Mouse (Mus musculus): ENCODE results near the gene Zfp414.

Gene Zfp414

DNA sequence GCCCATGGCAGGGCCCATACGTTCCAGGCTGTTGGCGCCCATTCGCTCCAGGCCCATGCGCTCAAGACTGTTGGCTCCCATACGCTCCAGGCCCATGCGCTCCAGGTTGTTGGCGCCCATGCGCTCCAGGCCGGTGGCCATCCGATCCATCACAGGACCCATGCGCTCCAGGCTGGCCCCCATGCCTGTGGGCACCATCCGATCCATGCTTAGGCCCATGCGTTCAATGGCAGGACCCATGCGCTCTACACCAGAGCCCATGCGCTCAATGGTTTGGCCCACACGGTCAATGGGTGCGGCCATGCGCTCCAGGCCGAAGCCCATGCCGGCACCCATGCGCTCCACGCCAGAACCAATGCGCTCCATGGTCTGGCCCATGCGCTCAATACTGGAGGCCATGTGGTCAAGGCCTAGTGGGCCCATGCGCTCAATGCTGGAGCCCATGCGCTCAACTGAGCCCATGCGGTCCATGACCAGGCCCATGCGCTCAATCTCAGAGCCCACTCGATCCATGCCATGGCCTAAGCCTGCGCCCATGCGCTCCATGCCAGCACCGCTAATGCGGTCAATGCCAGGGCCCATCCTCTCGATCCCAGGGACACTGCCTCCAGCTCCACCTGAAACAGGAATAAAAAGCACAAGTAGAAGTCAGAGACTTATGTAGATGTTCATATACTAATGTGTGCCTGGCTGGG lies 21.0 kb downstream of the Zfp414 start:
- no peak for DNase-seq (ENCODE audit: extremely low read depth, low read depth)

DNA sequence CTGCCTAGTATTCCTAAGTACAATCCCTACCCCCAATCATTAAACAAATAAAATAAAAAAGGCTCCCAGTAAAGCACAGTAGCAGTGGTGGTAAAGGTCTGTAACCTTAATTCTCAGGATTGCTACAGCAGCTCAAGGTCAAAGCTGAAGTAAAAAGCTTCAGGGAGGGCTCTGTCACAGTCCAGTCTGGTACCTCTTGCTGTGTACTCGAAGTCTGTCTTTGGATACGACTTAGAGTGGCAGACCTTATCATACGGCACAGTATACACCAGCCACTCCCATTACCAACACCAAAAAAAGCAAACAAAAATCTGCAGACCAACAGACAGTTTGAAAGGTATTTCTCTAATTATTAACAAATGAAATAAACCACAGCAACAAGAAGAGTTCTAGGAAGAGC lies 37.9 kb downstream of the Zfp414 start:
- no peak for DNase-seq (ENCODE audit: extremely low read depth, low read depth)

DNA sequence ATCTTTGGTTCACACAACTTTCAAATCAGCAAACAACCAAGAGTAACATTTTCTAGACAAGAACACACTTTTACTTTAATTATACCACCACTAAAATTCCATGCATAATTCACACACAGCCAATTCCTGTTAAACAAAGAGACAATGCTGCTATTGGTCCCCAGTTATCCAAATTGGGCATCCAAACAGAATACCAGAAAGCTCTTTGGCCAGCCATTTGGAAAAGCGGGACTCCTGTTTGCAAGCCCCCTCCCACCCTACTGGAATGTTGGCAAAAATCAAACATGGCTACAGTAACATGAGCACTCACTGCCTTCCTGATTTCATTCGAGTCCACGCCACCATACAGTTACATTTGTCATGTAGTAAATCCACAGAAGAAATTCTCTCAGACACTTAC lies 40.8 kb downstream of the Zfp414 start:
- DNase-seq (ENCODE audit: extremely low read depth, low read depth) = no peak

DNA sequence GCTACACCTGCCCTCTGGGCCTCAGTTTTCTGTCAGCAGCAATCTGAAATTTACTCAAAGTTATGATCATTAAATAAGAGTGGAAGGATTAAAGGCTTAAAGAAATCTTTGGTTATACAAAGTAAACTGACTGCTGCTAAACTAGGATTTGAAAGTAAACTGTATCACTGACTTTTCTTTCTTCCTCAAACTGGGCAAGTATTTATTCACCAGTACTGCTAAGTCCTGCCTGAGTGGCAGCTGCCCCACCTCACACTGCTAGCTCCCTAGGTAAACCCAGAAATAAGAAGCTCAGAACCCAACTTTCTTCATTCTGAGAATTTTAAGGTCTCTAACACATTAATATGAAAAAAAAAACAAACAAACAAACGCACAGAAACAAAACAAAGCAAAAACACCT lies 44.9 kb downstream of the Zfp414 start:
- no peak for DNase-seq (ENCODE audit: extremely low read depth, low read depth)

DNA sequence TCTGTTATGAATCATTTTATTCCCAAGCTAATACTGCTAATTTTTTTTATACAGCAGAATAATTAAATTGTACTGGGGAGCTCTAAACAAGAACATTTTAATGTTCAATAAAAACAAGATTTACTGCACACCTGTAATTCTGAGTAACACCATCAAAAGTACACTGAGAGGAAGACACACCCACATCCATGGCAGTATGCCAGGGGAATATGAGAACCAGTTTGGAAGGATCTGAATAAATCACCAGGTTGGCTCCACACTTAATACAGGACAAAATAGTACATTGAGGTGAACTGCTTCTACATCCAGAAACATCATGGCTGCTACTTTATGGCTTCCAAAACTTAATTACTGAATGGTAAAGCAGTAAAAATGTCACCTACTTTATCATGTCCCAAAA lies 46.6 kb downstream of the Zfp414 start:
- DNase-seq (ENCODE audit: extremely low read depth, low read depth) = no peak

DNA sequence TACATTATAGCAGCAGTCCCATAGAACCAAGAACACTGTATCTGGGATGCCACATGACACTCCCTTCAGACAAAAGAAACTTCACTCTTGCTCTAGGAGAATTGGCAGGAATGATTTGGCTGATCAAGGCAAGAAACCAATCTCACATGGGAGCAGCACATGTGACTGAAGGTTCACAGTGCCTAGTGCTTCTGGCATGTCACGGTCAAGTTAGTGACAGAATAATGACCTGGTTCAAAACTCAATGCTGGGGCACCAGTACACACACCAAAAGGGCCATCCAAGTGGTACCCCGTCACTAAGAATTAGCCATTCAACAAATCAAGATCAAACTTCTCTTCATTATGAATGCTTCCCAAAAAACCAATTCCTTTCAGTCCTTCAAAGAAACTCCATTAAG lies 47.2 kb downstream of the Zfp414 start:
- DNase-seq (ENCODE audit: extremely low read depth, low read depth) = no peak

DNA sequence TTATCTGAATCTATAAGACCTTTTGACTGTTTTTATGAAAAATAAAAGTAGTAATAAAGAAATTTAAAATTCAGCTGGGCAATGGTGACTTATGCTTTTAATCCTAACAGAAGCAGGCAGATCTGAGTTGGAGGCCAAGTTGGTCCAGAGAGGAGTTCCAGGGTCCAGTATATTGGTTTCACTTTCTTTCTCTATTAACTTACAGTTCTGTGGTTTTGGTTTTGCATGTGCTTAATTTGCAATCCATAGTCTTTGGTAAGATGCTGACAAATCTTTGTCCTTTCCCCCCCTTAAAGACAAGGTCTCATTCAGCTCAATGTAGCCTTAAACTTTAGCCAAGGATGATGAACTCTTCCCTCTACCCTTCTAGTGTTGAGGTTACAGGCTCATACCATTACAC lies 49.9 kb downstream of the Zfp414 start:
- no peak for DNase-seq (ENCODE audit: extremely low read depth, low read depth)

All from MEL-GATA-1-ER (cell line).